Mouse (Mus musculus) intestine, embryonic 16.5 days (tissue): Measurements from ENCODE around the gene Grrp1. TPM values are rescaled to one million over a fixed set of nuclear protein-coding genes. Genes with fewer than 3 reads are reported as not detected.
A peak's percentile ranks its signal among the peaks of the same experiment; 100 is the strongest.

Experiments used
- ATAC-seq: fragments of 200-750 bp; cut with Nextera tagmentation; 2 replicates; pipeline ENCODE4 v1.8.0; 2017; ENCODE audit warnings: moderate TSS enrichment, moderate library complexity
- H3K27ac ChIP-seq: fragments of 300-500 bp; sonication (generic); 2 replicates; pipeline ENCODE4 v1.5.1; 2014; ENCODE audit warnings: mild to moderate bottlenecking, low read length
- H3K27me3 ChIP-seq: fragments of 300-500 bp; sonication (generic); replicated peaks from 2 replicates; pipeline ENCODE4 v1.6.1; 2014; ENCODE audit warnings: low read length, control low read depth, mixed read lengths; ENCODE audit not compliant: control insufficient read depth, insufficient read depth
- H3K36me3 ChIP-seq: fragments of 300-500 bp; sonication (generic); 2 replicates; pipeline ENCODE4 v1.6.1; 2014; ENCODE audit warnings: low read length, control low read depth; ENCODE audit not compliant: control insufficient read depth, insufficient read depth
- H3K4me1 ChIP-seq: fragments of 300-500 bp; sonication (generic); 2 replicates; pipeline ENCODE4 v1.6.1; 2014; ENCODE audit warnings: low read length, control low read depth, mixed read lengths; ENCODE audit not compliant: control insufficient read depth, insufficient read depth
- H3K4me2 ChIP-seq: fragments of 300-500 bp; sonication (generic); 2 replicates; pipeline ENCODE4 v1.6.1; 2014; ENCODE audit warnings: low read depth, low read length, control low read depth
- H3K4me3 ChIP-seq: fragments of 300-500 bp; sonication (generic); 2 replicates; pipeline ENCODE4 v1.5.1; 2014; ENCODE audit warnings: mild to moderate bottlenecking, low read length
- H3K9ac ChIP-seq: fragments of 300-500 bp; sonication (generic); 2 replicates; pipeline ENCODE4 v1.6.1; 2014; ENCODE audit warnings: low read depth, low read length
- H3K9me3 ChIP-seq: fragments of 300-500 bp; sonication (generic); 2 replicates; pipeline ENCODE4 v1.6.1; 2016; ENCODE audit warnings: low read length, control low read depth; ENCODE audit not compliant: control insufficient read depth
- WGBS: fragments of 180-500 bp; shearing (Covaris S2); extraction: QIAGEN DNeasy Blood & Tissue Kit; methylation state at CpG from one replicate; pipeline ENCODE4 v1.1.7; 2014; 5-methylcytosine and 5-hydroxymethylcytosine counted together
- polyA plus RNA-seq: library from polyadenylated mRNA; unstranded; fragments of >200 nt; fragmentation: Nextera tagmentation; extraction: Ambion mirVana; gene quantifications from 2 replicates; pipeline ENCODE4 v1.2.1, GENCODE M21; 2015

Grrp1 gene
- polyA plus RNA-seq, 1 experiment from 2014 or later: 3.6 TPM

GRCm38 (mm10) chr4:134249651-134250050, 4.3 kb downstream of the Grrp1 start:
- Histone ChIP-seq H3K36me3 (no peaks in the 10 kb centered on the region), H3K4me2 (peak overlapping the region; percentile 75), H3K9ac (peak overlapping the region; percentile 54), H3K27ac (no peak overlapping the region), H3K27me3 (peaks cover 51% of the 10 kb centered on the region), H3K4me1 (peaks cover 38% of the 10 kb centered on the region), H3K9me3 (no peaks in the 10 kb centered on the region), H3K4me3 (peak overlapping the region; percentile 45)
- WGBS: under 1% methylated on average over 30 of the region's 30 CpGs
- ATAC-seq: peak; percentile 38; the same call in 1 of the 2 replicates

GRCm38 (mm10) chr4:134246719-134247258, 7.1 kb downstream of the Grrp1 start, which contains the start of gene Gm30191:
Gene Gm30191 (plus strand): TSS chr4:134246935.
- no peak for ATAC-seq
- Histone ChIP-seq H3K9me3 (no peaks in the 10 kb centered on the region), H3K4me3 (peak within 1 kb of the TSS; percentile 63), H3K4me2 (peak within 1 kb of the TSS; percentile 84), H3K27ac (no peak within 1 kb of the TSS), H3K27me3 (peaks cover 31% of the 10 kb centered on the region), H3K36me3 (no peaks in the 10 kb centered on the region), H3K4me1 (peaks cover 28% of the 10 kb centered on the region), H3K9ac (peak within 1 kb of the TSS; percentile 26; the same call in 1 of the 2 replicates)
- WGBS: 70% methylated on average over 7 of the region's 7 CpGs

GRCm38 (mm10) chr4:134246256-134246655, 7.7 kb downstream of the Grrp1 start:
- no peak overlapping the region for H3K4me2 ChIP-seq

GRCm38 (mm10) chr4:134245148-134245843, 8.6 kb downstream of the Grrp1 start, which contains the start of gene Zfp593:
Gene Zfp593 (minus strand): TSS chr4:134245592.
- Histone ChIP-seq H3K4me1 (peaks cover 15% of the 10 kb centered on the region), H3K27me3 (peaks cover 16% of the 10 kb centered on the region; the same call in 1 of the 2 replicates), H3K4me2 (peak within 1 kb of the TSS; percentile 84), H3K4me3 (peak within 1 kb of the TSS; percentile 63), H3K9ac (peak within 1 kb of the TSS; percentile 87), H3K27ac (no peak within 1 kb of the TSS), H3K36me3 (no peaks in the 10 kb centered on the region), H3K9me3 (no peaks in the 10 kb centered on the region)
- peak; percentile 81 for ATAC-seq
- WGBS: under 1% methylated on average over 60 of the region's 60 CpGs

More at GRCm38 (mm10) chr4:134246256-134246655, 7.7 kb downstream of the Grrp1 start:
- no peak overlapping the region for H3K4me3 ChIP-seq
- no peak overlapping the region for H3K9ac ChIP-seq
- H3K27ac ChIP-seq: no peak overlapping the region
- no peaks in the 10 kb centered on the region for H3K36me3 ChIP-seq
- H3K9me3 ChIP-seq: no peaks in the 10 kb centered on the region
- peaks cover 26% of the 10 kb centered on the region for H3K27me3 ChIP-seq
- ATAC-seq: no peak
- H3K4me1 ChIP-seq: peaks cover 24% of the 10 kb centered on the region
- 45% methylated on average over 4 of the region's 4 CpGs for WGBS

- Histone ChIP-seq H3K27ac (no peak within 1 kb of the TSS), H3K9ac (peak within 1 kb of the TSS; percentile 87), H3K4me1 (peaks cover 10% of the 10 kb centered on the region), H3K9me3 (no peaks in the 10 kb centered on the region), H3K4me3 (no peak within 1 kb of the TSS; the same call in 1 of the 2 replicates), H3K27me3 (peaks cover 14% of the 10 kb centered on the region; the same call in 1 of the 2 replicates), H3K4me2 (peak within 1 kb of the TSS; percentile 84), H3K36me3 (no peaks in the 10 kb centered on the region)
- WGBS: 94% methylated on average over 17 of the region's 17 CpGs
- no peak for ATAC-seq
Measured at GRCm38 (mm10) chr4:134243516-134244250, 10.2 kb downstream of the Grrp1 start, which contains the start of gene E130218I03Rik. Gene E130218I03Rik (plus strand): TSS chr4:134243662.

GRCm38 (mm10) chr4:134238686-134239085, 15.2 kb downstream of the Grrp1 start:
- Histone ChIP-seq H3K4me1 (0 out of 2 replicates have a peak, but pooled peaks cover 6% of the 10 kb centered on the region), H3K36me3 (no peaks in the 10 kb centered on the region), H3K4me2 (peak overlapping the region; percentile 54), H3K9ac (no peak overlapping the region), H3K27ac (no peak overlapping the region), H3K27me3 (0 out of 2 replicates have a peak, but pooled peaks cover 2% of the 10 kb centered on the region), H3K9me3 (no peaks in the 10 kb centered on the region), H3K4me3 (peak overlapping the region; percentile 58)
- ATAC-seq: peak; percentile 16
- WGBS: 10% methylated on average over 10 of the region's 10 CpGs

GRCm38 (mm10) chr4:134238279-134238651, 15.6 kb downstream of the Grrp1 start, which contains the start of gene Cnksr1:
Gene Cnksr1 (minus strand): TSS chr4:134238399.
- Histone ChIP-seq H3K9me3 (no peaks in the 10 kb centered on the region), H3K4me3 (peak within 1 kb of the TSS; percentile 58), H3K36me3 (no peaks in the 10 kb centered on the region), H3K4me1 (0 out of 2 replicates have a peak, but pooled peaks cover 6% of the 10 kb centered on the region), H3K27me3 (0 out of 2 replicates have a peak, but pooled peaks cover 2% of the 10 kb centered on the region), H3K9ac (peak within 1 kb of the TSS; percentile 70), H3K4me2 (peak within 1 kb of the TSS; percentile 54), H3K27ac (peak within 1 kb of the TSS; percentile 77)
- 1% methylated on average over 18 of the region's 18 CpGs for WGBS
- ATAC-seq: peak; percentile 97

- WGBS: 19% methylated on average over 19 of the region's 19 CpGs
- Histone ChIP-seq H3K27me3 (0 out of 2 replicates have a peak, but pooled peaks cover 2% of the 10 kb centered on the region), H3K9me3 (no peaks in the 10 kb centered on the region), H3K4me2 (peak overlapping the region; percentile 54), H3K27ac (peak overlapping the region; percentile 77), H3K4me3 (peak overlapping the region; percentile 58), H3K9ac (peak overlapping the region; percentile 70), H3K4me1 (0 out of 2 replicates have a peak, but pooled peaks cover 6% of the 10 kb centered on the region), H3K36me3 (no peaks in the 10 kb centered on the region)
- ATAC-seq: peak; percentile 78
Measured at GRCm38 (mm10) chr4:134237582-134238278, 16.2 kb downstream of the Grrp1 start.
